Comparison of ENCODE assay signal across 19 mouse cellular contexts in the genomic region with DNA sequence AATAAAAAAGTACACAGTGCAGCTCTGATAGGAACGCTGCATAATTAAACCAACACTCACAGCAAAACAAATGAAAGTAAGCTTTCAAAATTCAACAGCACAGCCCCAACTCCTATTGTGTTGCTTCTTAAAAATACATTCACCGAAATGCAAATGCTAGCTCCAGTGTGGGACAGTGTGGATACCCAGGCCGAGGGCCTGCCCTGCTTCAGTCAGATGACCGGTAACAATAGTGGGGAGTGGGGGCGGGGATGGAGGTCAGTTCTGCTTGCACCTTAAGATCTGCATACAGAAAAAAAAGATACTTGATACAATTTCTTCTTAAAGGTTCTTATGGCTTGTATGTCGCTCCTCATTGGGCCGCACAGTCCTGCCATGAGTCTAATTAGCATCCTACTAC.
DNase-seq lines count a peak whose midpoint lies in the region; ATAC-seq lines count a peak whose summit lies in the region.
"Had no signal": no experiment of that assay in that cellular context is flagged by ENCODE, and none has a peak within 500 bp of the region (broad histone marks: within the 10 kb centered on the region; RNA-seq: fewer than 3 reads in every experiment).

No protein-coding gene starts in this region.

- H3K9me3 ChIP-seq in hindbrain, embryonic 11.5 days (ENCODE audit: control insufficient read depth, low read length), result no peaks in the 10 kb centered on the region
- H3K9me3 ChIP-seq in hindbrain, embryonic 16.5 days (ENCODE audit: control insufficient read depth, low read length), result no peaks in the 10 kb centered on the region
- no peaks in the 10 kb centered on the region for H3K9me3 ChIP-seq in forebrain, embryonic 12.5 days
- H3K9me3 ChIP-seq in hindbrain, embryonic 12.5 days (replicated peaks), result no peaks in the 10 kb centered on the region
- no peaks in the 10 kb centered on the region for H3K9me3 ChIP-seq in midbrain, embryonic 14.5 days (ENCODE audit: control insufficient read depth, low read length)
- H3K9me3 ChIP-seq in heart, embryonic 12.5 days (replicated peaks), result no peaks in the 10 kb centered on the region
- H3K9me3 ChIP-seq: intestine, embryonic 15.5 days; limb, embryonic 13.5 days; liver, embryonic 13.5 days had no signal

- peak; percentile 70; the same call in 1 of the 2 replicates for ATAC-seq in hindbrain, embryonic 11.5 days (ENCODE audit: low FRiP score)
- no peak for ATAC-seq in hindbrain, embryonic 16.5 days
- ATAC-seq in forebrain, embryonic 12.5 days (ENCODE audit: low FRiP score), result peak; percentile 73
- 0 out of 2 replicates have a peak, but pooled peaks have one; percentile 46 for ATAC-seq in hindbrain, embryonic 12.5 days (ENCODE audit: low FRiP score)
- ATAC-seq in midbrain, embryonic 14.5 days (ENCODE audit: low FRiP score, low TSS enrichment), result no peak
- ATAC-seq in heart, embryonic 12.5 days (ENCODE audit: insufficient number of reproducible peaks, low FRiP score), result no peak
- ATAC-seq: intestine, embryonic 15.5 days had no signal

- peak; percentile 18 for DNase-seq in hindbrain, embryonic 11.5 days (ENCODE audit: low spot score)
- no peak for DNase-seq in midbrain, embryonic 14.5 days
- no peak for DNase-seq in layer of hippocampus, postnatal 10 days (ENCODE audit: low spot score in 2 of 2)
- DNase-seq: adrenal gland, postnatal 10 days; cerebellum, adult 11 months; gastrocnemius, postnatal 10 days; heart, postnatal 4 days; layer of hippocampus, postnatal 36 days; liver, embryonic 13.5 days; lung, postnatal 36 days; spleen, adult 18-20 months; thymus, postnatal 25 days had no signal

- H3K36me3 ChIP-seq in hindbrain, embryonic 11.5 days (ENCODE audit: control insufficient read depth, insufficient read depth, low read length), result no peaks in the 10 kb centered on the region
- no peaks in the 10 kb centered on the region for H3K36me3 ChIP-seq in hindbrain, embryonic 16.5 days (ENCODE audit: control insufficient read depth, insufficient read depth, low read length)
- no peaks in the 10 kb centered on the region for H3K36me3 ChIP-seq in forebrain, embryonic 12.5 days (replicated peaks)
- no peaks in the 10 kb centered on the region for H3K36me3 ChIP-seq in hindbrain, embryonic 12.5 days
- no peaks in the 10 kb centered on the region for H3K36me3 ChIP-seq in midbrain, embryonic 14.5 days (ENCODE audit: control insufficient read depth, insufficient read depth, low read length)
- no peaks in the 10 kb centered on the region for H3K36me3 ChIP-seq in heart, embryonic 12.5 days
- H3K36me3 ChIP-seq: intestine, embryonic 15.5 days; limb, embryonic 13.5 days had no signal

- 57% methylated on average over 7 of the region's 7 CpGs for WGBS in hindbrain, embryonic 11.5 days
- 43% methylated on average over 7 of the region's 7 CpGs for WGBS in hindbrain, embryonic 16.5 days
- 25% methylated on average over 7 of the region's 7 CpGs for WGBS in forebrain, embryonic 12.5 days
- 42% methylated on average over 7 of the region's 7 CpGs for WGBS in hindbrain, embryonic 12.5 days
- whole genome bisulfite sequencing in midbrain, embryonic 14.5 days, result 36% methylated on average over 7 of the region's 7 CpGs
- WGBS in heart, embryonic 12.5 days, result 85% methylated on average over 7 of the region's 7 CpGs

- no peak overlapping the region for H3K27ac ChIP-seq in hindbrain, embryonic 11.5 days (ENCODE audit: low read depth, low read length)
- no peak overlapping the region for H3K27ac ChIP-seq in hindbrain, embryonic 16.5 days (ENCODE audit: low read depth, low read length)
- H3K27ac ChIP-seq in forebrain, embryonic 12.5 days, result peak overlapping the region; percentile 47
- H3K27ac ChIP-seq in hindbrain, embryonic 12.5 days, result no peak overlapping the region
- H3K27ac ChIP-seq in midbrain, embryonic 14.5 days (replicated peaks; ENCODE audit: low read depth, low read length), result peak overlapping the region; percentile 56
- no peak overlapping the region for H3K27ac ChIP-seq in heart, embryonic 12.5 days (ENCODE audit: poor library complexity, severe bottlenecking)
- H3K27ac ChIP-seq: intestine, embryonic 15.5 days; limb, embryonic 13.5 days; liver, embryonic 13.5 days had no signal

- H3K4me1 ChIP-seq in hindbrain, embryonic 11.5 days (replicated peaks; ENCODE audit: control insufficient read depth, insufficient read depth, low read length), result peaks cover 7% of the 10 kb centered on the region
- H3K4me1 ChIP-seq in hindbrain, embryonic 16.5 days (ENCODE audit: control insufficient read depth, insufficient read depth, low read depth, low read length), result peaks cover 3% of the 10 kb centered on the region; the same call in 1 of the 2 replicates
- H3K4me1 ChIP-seq in forebrain, embryonic 12.5 days, result peaks cover 49% of the 10 kb centered on the region
- peaks cover 20% of the 10 kb centered on the region for H3K4me1 ChIP-seq in hindbrain, embryonic 12.5 days
- H3K4me1 ChIP-seq in midbrain, embryonic 14.5 days (ENCODE audit: control insufficient read depth, insufficient read depth, low read length), result peaks cover 19% of the 10 kb centered on the region
- H3K4me1 ChIP-seq in heart, embryonic 12.5 days (replicated peaks), result 0 out of 2 replicates have a peak, but pooled peaks cover 2% of the 10 kb centered on the region
- H3K4me1 ChIP-seq: intestine, embryonic 15.5 days had no signal

- H3K4me3 ChIP-seq in hindbrain, embryonic 11.5 days (ENCODE audit: low read depth, low read length), result no peak overlapping the region
- H3K4me3 ChIP-seq in hindbrain, embryonic 16.5 days (ENCODE audit: low read length), result no peak overlapping the region
- H3K4me3 ChIP-seq in forebrain, embryonic 12.5 days (replicated peaks), result no peak overlapping the region
- H3K4me3 ChIP-seq in hindbrain, embryonic 12.5 days, result no peak overlapping the region
- H3K4me3 ChIP-seq in midbrain, embryonic 14.5 days (replicated peaks; ENCODE audit: low read depth, low read length), result no peak overlapping the region
- no peak overlapping the region for H3K4me3 ChIP-seq in heart, embryonic 12.5 days
- H3K4me3 ChIP-seq: intestine, embryonic 15.5 days; limb, embryonic 13.5 days; liver, embryonic 13.5 days had no signal

- no peaks in the 10 kb centered on the region for H3K27me3 ChIP-seq in hindbrain, embryonic 11.5 days (ENCODE audit: control insufficient read depth, insufficient read depth, low read length)
- no peaks in the 10 kb centered on the region for H3K27me3 ChIP-seq in hindbrain, embryonic 16.5 days (replicated peaks; ENCODE audit: control insufficient read depth, insufficient read depth, low read length)
- peaks cover 52% of the 10 kb centered on the region for H3K27me3 ChIP-seq in forebrain, embryonic 12.5 days
- H3K27me3 ChIP-seq in hindbrain, embryonic 12.5 days, result no peaks in the 10 kb centered on the region
- no peaks in the 10 kb centered on the region for H3K27me3 ChIP-seq in midbrain, embryonic 14.5 days (ENCODE audit: control insufficient read depth, insufficient read depth, low read length)
- no peaks in the 10 kb centered on the region for H3K27me3 ChIP-seq in heart, embryonic 12.5 days (replicated peaks)
- H3K27me3 ChIP-seq: intestine, embryonic 15.5 days; limb, embryonic 13.5 days; liver, embryonic 13.5 days had no signal

- H3K4me2 ChIP-seq in hindbrain, embryonic 11.5 days (replicated peaks; ENCODE audit: low read depth, low read length), result no peak overlapping the region
- no peak overlapping the region for H3K4me2 ChIP-seq in hindbrain, embryonic 16.5 days (ENCODE audit: low read length)
- peak overlapping the region; percentile 47 for H3K4me2 ChIP-seq in forebrain, embryonic 12.5 days
- peak overlapping the region; percentile 43 for H3K4me2 ChIP-seq in hindbrain, embryonic 12.5 days (replicated peaks)
- peak overlapping the region; percentile 37; the same call in 1 of the 2 replicates for H3K4me2 ChIP-seq in midbrain, embryonic 14.5 days (ENCODE audit: low read length)
- H3K4me2 ChIP-seq in heart, embryonic 12.5 days, result no peak overlapping the region
- H3K4me2 ChIP-seq: intestine, embryonic 15.5 days; limb, embryonic 13.5 days; liver, embryonic 13.5 days; lung, embryonic 14.5 days had no signal

- H3K9ac ChIP-seq in hindbrain, embryonic 11.5 days (ENCODE audit: low read depth, low read length), result no peak overlapping the region
- no peak overlapping the region for H3K9ac ChIP-seq in hindbrain, embryonic 16.5 days (ENCODE audit: low read depth, low read length)
- H3K9ac ChIP-seq in forebrain, embryonic 12.5 days, result no peak overlapping the region
- H3K9ac ChIP-seq in hindbrain, embryonic 12.5 days, result no peak overlapping the region
- no peak overlapping the region for H3K9ac ChIP-seq in midbrain, embryonic 14.5 days (replicated peaks; ENCODE audit: low read length)
- H3K9ac ChIP-seq in heart, embryonic 12.5 days, result no peak overlapping the region
- H3K9ac ChIP-seq: intestine, embryonic 15.5 days; limb, embryonic 13.5 days; liver, embryonic 13.5 days; lung, embryonic 14.5 days had no signal

Comparison
In these comparisons a context has a peak if more than half of its experiments do, and no peak if none do; other contexts are left out.
1. ATAC-seq: peak in hindbrain, embryonic 11.5 days (single experiment), forebrain, embryonic 12.5 days (single experiment) and hindbrain, embryonic 12.5 days (single experiment); none in hindbrain, embryonic 16.5 days (single experiment), midbrain, embryonic 14.5 days (single experiment) and heart, embryonic 12.5 days (single experiment).
2. H3K4me2 ChIP-seq: peak in forebrain, embryonic 12.5 days (single experiment), hindbrain, embryonic 12.5 days (single experiment) and midbrain, embryonic 14.5 days (single experiment); none in hindbrain, embryonic 11.5 days (single experiment), hindbrain, embryonic 16.5 days (single experiment) and heart, embryonic 12.5 days (single experiment).
3. H3K27ac ChIP-seq: peak in forebrain, embryonic 12.5 days (single experiment) and midbrain, embryonic 14.5 days (single experiment); none in hindbrain, embryonic 11.5 days (single experiment), hindbrain, embryonic 16.5 days (single experiment), hindbrain, embryonic 12.5 days (single experiment) and heart, embryonic 12.5 days (single experiment).